Mouse (Mus musculus) limb, embryonic 13.5 days (tissue): ENCODE data around the gene Serpinf1. TPM values are rescaled to one million over a fixed set of nuclear protein-coding genes. Genes with fewer than 3 reads are reported as not detected.
"Not testable (repeated sequence)": the region's sequence is repeated elsewhere in the genome, so short reads cannot be mapped to it uniquely, and the experiment has no call there.

ENCODE experiments used
- ATAC-seq: fragments of 200-750 bp; cut with Nextera tagmentation; 2 replicates; pipeline ENCODE4 v1.8.0; 2017; ENCODE audit warnings: low read depth, moderate number of reproducible peaks, moderate TSS enrichment; ENCODE audit not compliant: low FRiP score
- H3K27ac ChIP-seq: fragments of 300-500 bp; sonication (generic); 2 replicates; pipeline ENCODE4 v1.5.1; 2015; ENCODE audit warnings: inconsistent platforms, mild to moderate bottlenecking, moderate library complexity
- H3K27me3 ChIP-seq: fragments of 300-500 bp; sonication (generic); 2 replicates; pipeline ENCODE4 v1.6.1; 2015; ENCODE audit warnings: mild to moderate bottlenecking, inconsistent platforms
- H3K36me3 ChIP-seq: fragments of 300-500 bp; sonication (generic); 2 replicates; pipeline ENCODE4 v1.6.1; 2015; ENCODE audit warnings: inconsistent platforms, mild to moderate bottlenecking, moderate library complexity
- H3K4me1 ChIP-seq: fragments of 300-500 bp; sonication (generic); 2 replicates; pipeline ENCODE4 v1.6.1; 2015; ENCODE audit warnings: inconsistent platforms
- H3K4me2 ChIP-seq: fragments of 300-500 bp; sonication (generic); replicated peaks from 2 replicates; pipeline ENCODE4 v1.6.1; 2015; ENCODE audit warnings: inconsistent platforms, mild to moderate bottlenecking, moderate library complexity
- H3K4me3 ChIP-seq: fragments of 300-500 bp; sonication (generic); 2 replicates; pipeline ENCODE4 v1.5.1; 2015; ENCODE audit warnings: moderate library complexity, mild to moderate bottlenecking, inconsistent platforms
- H3K9ac ChIP-seq: fragments of 300-500 bp; sonication (generic); 2 replicates; pipeline ENCODE4 v1.6.1; 2015; ENCODE audit warnings: mild to moderate bottlenecking, inconsistent platforms
- H3K9me3 ChIP-seq: fragments of 300-500 bp; sonication (generic); 2 replicates; pipeline ENCODE4 v1.6.1; 2016; ENCODE audit warnings: inconsistent platforms
- WGBS: fragments of 180-500 bp; shearing (Covaris S2); methylation state at CpG from one replicate; pipeline ENCODE4 v1.1.7; 2015; 5-methylcytosine and 5-hydroxymethylcytosine counted together
- microRNA counts: library from miRNA; unstranded; fragments of <30 nt; microRNA quantifications from one replicate; lab custom pipeline; 2016
- microRNA-seq: library from miRNA; unstranded; fragments of <30 nt; microRNA quantifications from one replicate; pipeline ENCODE4, GENCODE M21; 2016
- polyA plus RNA-seq: library from polyadenylated mRNA; unstranded; fragments of >200 nt; fragmentation: Nextera tagmentation; extraction: Ambion mirVana; gene quantifications from 2 replicates; pipeline ENCODE4 v1.2.1, GENCODE M21; 2015

The Serpinf1 gene
- polyA plus RNA-seq, 1 experiment from 2014 or later, result 227 TPM

- H3K9me3 ChIP-seq, result 0 out of 2 replicates have a peak, but pooled peaks cover 3% of the 10 kb centered on the region
- H3K27me3 ChIP-seq, result no peaks in the 10 kb centered on the region
- no peaks in the 10 kb centered on the region for H3K4me1 ChIP-seq
- no peak for ATAC-seq
- H3K27ac ChIP-seq, result no peak overlapping the region
- H3K36me3 ChIP-seq, result peaks cover 14% of the 10 kb centered on the region
- WGBS, result 83% methylated on average over 1 of the region's 1 CpGs
- no peak overlapping the region for H3K9ac ChIP-seq
- no peak overlapping the region for H3K4me2 ChIP-seq
- H3K4me3 ChIP-seq, result no peak overlapping the region
Observed at GRCm38 (mm10) chr11:75395611-75396010, 26.9 kb downstream of the Serpinf1 start.

DNA sequence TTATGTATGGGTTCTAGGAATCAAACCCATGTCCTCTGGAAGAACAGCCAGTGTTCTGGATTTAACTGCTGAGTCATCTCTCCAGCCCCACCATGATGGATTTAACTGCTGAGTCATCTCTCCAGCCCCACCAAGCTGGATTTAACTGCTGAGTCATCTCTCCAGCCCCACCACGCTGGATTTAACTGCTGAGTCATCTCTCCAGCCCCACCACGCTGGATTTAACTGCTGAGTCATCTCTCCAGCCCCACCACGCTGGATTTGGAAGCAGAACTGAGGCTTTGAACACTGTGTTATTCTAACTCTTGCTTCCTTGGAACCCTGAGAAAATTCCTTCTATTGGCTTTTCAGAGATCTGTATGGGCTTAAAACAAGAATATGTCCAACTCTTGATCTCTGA lies 39.0 kb downstream of the Serpinf1 start:
- H3K27me3 ChIP-seq, H3K9ac ChIP-seq, H3K4me2 ChIP-seq, H3K4me1 ChIP-seq, H3K27ac ChIP-seq, ATAC-seq, H3K4me3 ChIP-seq, H3K9me3 ChIP-seq: not testable (repeated sequence)
- 63% methylated on average over 3 of the region's 3 CpGs for WGBS
- H3K36me3 ChIP-seq, result peaks cover 13% of the 10 kb centered on the region

DNA sequence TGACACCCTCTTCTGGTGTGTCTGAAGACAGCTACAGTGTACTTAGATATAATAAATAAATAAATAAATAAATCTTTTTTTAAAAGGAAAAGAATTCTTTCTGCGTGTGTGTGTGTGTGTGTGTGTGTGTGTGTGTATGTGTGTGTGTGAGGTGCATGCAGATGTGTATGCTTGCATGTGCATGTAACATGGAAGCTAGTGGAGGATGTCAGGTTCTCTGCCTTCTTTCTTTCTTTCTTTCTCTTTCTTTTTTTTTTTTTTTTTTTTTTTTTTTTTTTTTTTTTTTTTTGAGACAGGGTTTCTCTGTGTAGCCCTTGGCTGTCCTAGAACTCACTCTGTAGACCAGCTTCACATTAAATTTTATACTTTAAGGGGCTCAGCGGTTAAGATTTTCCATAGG lies 43.7 kb downstream of the Serpinf1 start:
- H3K4me2 ChIP-seq, H3K27ac ChIP-seq, H3K4me1 ChIP-seq, H3K9ac ChIP-seq, H3K9me3 ChIP-seq, H3K36me3 ChIP-seq, H3K4me3 ChIP-seq, ATAC-seq, H3K27me3 ChIP-seq: not testable (repeated sequence)
- WGBS, result 94% methylated on average over 2 of the region's 2 CpGs

DNA sequence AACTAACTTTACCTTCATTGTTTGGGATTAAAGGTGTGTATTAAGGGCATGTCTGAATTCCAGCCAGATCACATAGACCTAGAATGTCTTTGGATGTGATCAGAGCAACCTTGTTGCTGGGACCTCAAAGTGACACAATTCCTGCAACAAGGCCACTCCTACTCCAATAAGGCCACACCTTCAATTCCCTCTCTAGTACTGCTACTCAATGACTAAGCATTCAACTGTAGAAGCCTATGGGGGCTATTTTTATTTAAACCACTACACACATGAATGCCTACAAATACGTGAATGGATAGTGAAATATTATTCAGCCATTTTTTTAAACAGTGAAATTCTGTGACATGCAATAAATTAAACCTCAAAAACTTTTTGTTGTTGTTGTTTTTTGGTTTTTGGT lies 45.4 kb downstream of the Serpinf1 start:
- Histone ChIP-seq H3K4me2 (no peak overlapping the region), H3K36me3 (no peaks in the 10 kb centered on the region), H3K4me1 (no peaks in the 10 kb centered on the region), H3K27ac (no peak overlapping the region), H3K9ac (no peak overlapping the region), H3K4me3 (no peak overlapping the region), H3K9me3 (no peaks in the 10 kb centered on the region), H3K27me3 (no peaks in the 10 kb centered on the region)
- WGBS, result 77% methylated on average over 1 of the region's 1 CpGs
- ATAC-seq, result no peak

MicroRNAs within 50 kb of the gene (microRNA counts, 519-probe panel; counts per million panel counts)
- microRNA mmu-miR-22 (lab: Ali Mortazavi, UCI), result 4,156 counts per million, percentile 80 among the panel's probes with 10 or more counts

Small RNAs within 50 kb of the gene (microRNA-seq; reads per million reads assigned to microRNA genes)
- gene Mir22, result 2,198 reads per million, percentile 83 among the genes with 10 or more reads in this experiment

Other genes with a start within 250 kb of the Serpinf1 start
- gene Ovca2, start 243.9 kb downstream of the Serpinf1 start, polyA plus RNA-seq, result 27.8 and 29.5 TPM in 2 replicates
- 23.9 and 24.9 TPM in 2 replicates for gene Dph1, start 231.5 kb downstream of the Serpinf1 start, polyA plus RNA-seq
- 2.3 and 3.1 TPM in 2 replicates for gene Rtn4rl1, start 228.9 kb downstream of the Serpinf1 start, polyA plus RNA-seq
- 119 and 130 TPM in 2 replicates for gene Rpa1, start 74.4 kb downstream of the Serpinf1 start, polyA plus RNA-seq
- 16.9 and 20.1 TPM in 2 replicates for gene Smyd4, start 74.3 kb downstream of the Serpinf1 start, polyA plus RNA-seq
- 0.14 and 1.3 TPM in 2 replicates for gene Serpinf2, start 16.9 kb upstream of the Serpinf1 start, polyA plus RNA-seq
- gene Wdr81, start 32.0 kb upstream of the Serpinf1 start, polyA plus RNA-seq, result 5.8 and 5.9 TPM in 2 replicates
- 26.4 and 26.9 TPM in 2 replicates for gene Tlcd2, start 39.0 kb upstream of the Serpinf1 start, polyA plus RNA-seq
- 60.8 and 63.0 TPM in 2 replicates for gene Prpf8, start 64.1 kb upstream of the Serpinf1 start, polyA plus RNA-seq
- 0.34 and 0.66 TPM in 2 replicates for gene Rilp, start 87.4 kb upstream of the Serpinf1 start, polyA plus RNA-seq
- gene Scarf1, start 90.8 kb upstream of the Serpinf1 start, polyA plus RNA-seq, result 6.0 and 6.6 TPM in 2 replicates
- gene Slc43a2, start 109.0 kb upstream of the Serpinf1 start, polyA plus RNA-seq, result 4.8 TPM in 2 replicates
- 60.9 and 62.5 TPM in 2 replicates for gene Pitpna, start 165.4 kb upstream of the Serpinf1 start, polyA plus RNA-seq
- 21.1 and 22.0 TPM in 2 replicates for gene Inpp5k, start 208.3 kb upstream of the Serpinf1 start, polyA plus RNA-seq
- 34.2 and 38.0 TPM in 2 replicates for gene Myo1c, start 227.8 kb upstream of the Serpinf1 start, polyA plus RNA-seq